Mouse (Mus musculus) stomach, embryonic 16.5 days (tissue): ENCODE data around the gene Tnfrsf21. TPM values are rescaled to one million over a fixed set of nuclear protein-coding genes. Genes with fewer than 3 reads are reported as not detected.

ENCODE experiments used
- ATAC-seq: fragments of 200-750 bp; cut with Nextera tagmentation; 2 replicates; pipeline ENCODE4 v1.8.0; 2017; ENCODE audit warnings: moderate number of reproducible peaks, moderate TSS enrichment; ENCODE audit not compliant: insufficient read depth, low FRiP score
- H3K27ac ChIP-seq: fragments of 300-500 bp; sonication (generic); 2 replicates; pipeline ENCODE4 v1.5.1; 2014; ENCODE audit warnings: low read length
- H3K27me3 ChIP-seq: fragments of 300-500 bp; sonication (generic); 2 replicates; pipeline ENCODE4 v1.6.1; 2014; ENCODE audit warnings: low read length, control low read depth, mixed read lengths; ENCODE audit not compliant: control insufficient read depth, insufficient read depth
- H3K36me3 ChIP-seq: fragments of 300-500 bp; sonication (generic); 2 replicates; pipeline ENCODE4 v1.6.1; 2014; ENCODE audit warnings: low read length; ENCODE audit not compliant: control insufficient read depth, insufficient read depth
- H3K4me1 ChIP-seq: fragments of 300-500 bp; sonication (generic); 2 replicates; pipeline ENCODE4 v1.6.1; 2014; ENCODE audit warnings: low read length, control low read depth, mixed read lengths; ENCODE audit not compliant: control insufficient read depth, insufficient read depth
- H3K4me2 ChIP-seq: fragments of 300-500 bp; sonication (generic); 2 replicates; pipeline ENCODE4 v1.6.1; 2014; ENCODE audit warnings: low read depth, low read length, mixed read lengths
- H3K4me3 ChIP-seq: fragments of 300-500 bp; sonication (generic); replicated peaks from 2 replicates; pipeline ENCODE4 v1.5.1; 2014; ENCODE audit warnings: mild to moderate bottlenecking, low read length
- H3K9ac ChIP-seq: fragments of 300-500 bp; sonication (generic); 2 replicates; pipeline ENCODE4 v1.6.1; 2014; ENCODE audit warnings: low read length
- H3K9me3 ChIP-seq: fragments of 300-500 bp; sonication (generic); replicated peaks from 2 replicates; pipeline ENCODE4 v1.6.1; 2016; ENCODE audit warnings: low read length, control low read depth; ENCODE audit not compliant: control insufficient read depth
- WGBS: fragments of 180-500 bp; shearing (Covaris S2); extraction: QIAGEN DNeasy Blood & Tissue Kit; methylation state at CpG from one replicate; pipeline ENCODE4 v1.1.7; 2014; 5-methylcytosine and 5-hydroxymethylcytosine counted together
- polyA plus RNA-seq: library from polyadenylated mRNA; unstranded; fragments of >200 nt; fragmentation: Nextera tagmentation; extraction: Ambion mirVana; gene quantifications from 2 replicates; pipeline ENCODE4 v1.2.1, GENCODE M21; 2015

Tnfrsf21 gene
- polyA plus RNA-seq, 1 experiment from 2014 or later = 33.9 TPM

GRCm38 (mm10) chr17:43128908-43129533, 112.7 kb downstream of the Tnfrsf21 start:
- Histone ChIP-seq H3K9me3 (peaks cover 3% of the 10 kb centered on the region; the same call in 1 of the 2 replicates), H3K9ac (no peak overlapping the region), H3K27me3 (no peaks in the 10 kb centered on the region), H3K27ac (no peak overlapping the region), H3K4me1 (peaks cover 10% of the 10 kb centered on the region), H3K4me3 (no peak overlapping the region), H3K4me2 (no peak overlapping the region), H3K36me3 (no peaks in the 10 kb centered on the region)
- ATAC-seq = no peak
- 86% methylated on average over 7 of the region's 7 CpGs for WGBS

- Histone ChIP-seq H3K4me1 (peaks cover 10% of the 10 kb centered on the region), H3K4me2 (no peak overlapping the region), H3K4me3 (no peak overlapping the region), H3K27ac (peak overlapping the region; percentile 84), H3K36me3 (no peaks in the 10 kb centered on the region), H3K9me3 (no peaks in the 10 kb centered on the region), H3K27me3 (no peaks in the 10 kb centered on the region), H3K9ac (no peak overlapping the region)
- 46% methylated on average over 3 of the region's 3 CpGs for WGBS
- ATAC-seq = peak; percentile 68; the same call in 1 of the 2 replicates
These were observed 113.9 kb downstream of the Tnfrsf21 start for GRCm38 (mm10) chr17:43130115-43130869.

GRCm38 (mm10) chr17:43130870-43131264, 114.5 kb downstream of the Tnfrsf21 start:
- Histone ChIP-seq H3K36me3 (no peaks in the 10 kb centered on the region), H3K4me2 (no peak overlapping the region), H3K4me1 (peaks cover 10% of the 10 kb centered on the region), H3K27me3 (no peaks in the 10 kb centered on the region), H3K4me3 (no peak overlapping the region), H3K9ac (no peak overlapping the region), H3K27ac (peak overlapping the region; percentile 84), H3K9me3 (no peaks in the 10 kb centered on the region)
- peak; percentile 51; the same call in 1 of the 2 replicates for ATAC-seq

GRCm38 (mm10) chr17:43132477-43132876, 116.1 kb downstream of the Tnfrsf21 start:
- no peak overlapping the region for H3K4me2 ChIP-seq
- no peak overlapping the region for H3K9ac ChIP-seq
- no peak overlapping the region for H3K27ac ChIP-seq
- no peaks in the 10 kb centered on the region for H3K27me3 ChIP-seq
- ATAC-seq = no peak
- 83% methylated on average over 5 of the region's 5 CpGs for WGBS
- peaks cover 10% of the 10 kb centered on the region for H3K4me1 ChIP-seq
- no peaks in the 10 kb centered on the region for H3K9me3 ChIP-seq
- no peak overlapping the region for H3K4me3 ChIP-seq
- no peaks in the 10 kb centered on the region for H3K36me3 ChIP-seq

GRCm38 (mm10) chr17:43133106-43133505, 116.8 kb downstream of the Tnfrsf21 start:
- Histone ChIP-seq H3K27me3 (no peaks in the 10 kb centered on the region), H3K4me2 (no peak overlapping the region), H3K27ac (no peak overlapping the region), H3K4me1 (peaks cover 10% of the 10 kb centered on the region), H3K36me3 (no peaks in the 10 kb centered on the region), H3K9ac (no peak overlapping the region), H3K4me3 (no peak overlapping the region), H3K9me3 (no peaks in the 10 kb centered on the region)
- ATAC-seq = no peak
- WGBS = 83% methylated on average over 4 of the region's 4 CpGs

GRCm38 (mm10) chr17:43134991-43135390, 118.6 kb downstream of the Tnfrsf21 start:
- ATAC-seq = no peak
- Histone ChIP-seq H3K27ac (no peak overlapping the region), H3K27me3 (no peaks in the 10 kb centered on the region), H3K36me3 (no peaks in the 10 kb centered on the region), H3K9me3 (no peaks in the 10 kb centered on the region), H3K4me1 (peaks cover 8% of the 10 kb centered on the region), H3K9ac (no peak overlapping the region), H3K4me3 (no peak overlapping the region), H3K4me2 (no peak overlapping the region)
- 49% methylated on average over 4 of the region's 4 CpGs for WGBS

GRCm38 (mm10) chr17:43135398-43136265, 119.3 kb downstream of the Tnfrsf21 start:
- 50% methylated on average over 7 of the region's 7 CpGs for WGBS
- Histone ChIP-seq H3K36me3 (no peaks in the 10 kb centered on the region), H3K4me2 (no peak overlapping the region), H3K27ac (peak overlapping the region; percentile 8), H3K9me3 (no peaks in the 10 kb centered on the region), H3K9ac (no peak overlapping the region), H3K4me3 (no peak overlapping the region), H3K4me1 (peaks cover 3% of the 10 kb centered on the region; the same call in 1 of the 2 replicates), H3K27me3 (no peaks in the 10 kb centered on the region)
- ATAC-seq = peak; percentile 31; the same call in 1 of the 2 replicates

GRCm38 (mm10) chr17:43136720-43137119, 120.4 kb downstream of the Tnfrsf21 start:
- 66% methylated on average over 4 of the region's 4 CpGs for WGBS
- no peak for ATAC-seq
- H3K4me1 ChIP-seq = no peaks in the 10 kb centered on the region

GRCm38 (mm10) chr17:43137838-43138237, 121.5 kb downstream of the Tnfrsf21 start:
- no peaks in the 10 kb centered on the region for H3K27me3 ChIP-seq
- no peak overlapping the region for H3K4me2 ChIP-seq
- no peaks in the 10 kb centered on the region for H3K9me3 ChIP-seq
- 88% methylated on average over 9 of the region's 9 CpGs for WGBS
- H3K9ac ChIP-seq = no peak overlapping the region
- no peaks in the 10 kb centered on the region for H3K4me1 ChIP-seq
- no peak for ATAC-seq
- H3K36me3 ChIP-seq = no peaks in the 10 kb centered on the region
- no peak overlapping the region for H3K4me3 ChIP-seq
- H3K27ac ChIP-seq = no peak overlapping the region

More at GRCm38 (mm10) chr17:43136720-43137119, 120.4 kb downstream of the Tnfrsf21 start:
- no peak overlapping the region for H3K4me2 ChIP-seq
- H3K27ac ChIP-seq = no peak overlapping the region
- no peaks in the 10 kb centered on the region for H3K36me3 ChIP-seq
- H3K27me3 ChIP-seq = no peaks in the 10 kb centered on the region
- H3K9me3 ChIP-seq = no peaks in the 10 kb centered on the region
- no peak overlapping the region for H3K4me3 ChIP-seq
- no peak overlapping the region for H3K9ac ChIP-seq
